Mouse (Mus musculus) urinary bladder, adult 18-20 months (tissue): ENCODE measurements around the gene Slco3a1.

Experiments used
- DNase-seq, 2 experiments: peaks; one replicate each; pipeline ENCODE4 v3.0.0; 2022; ENCODE audit warnings: low spot score in 2 of 2, mixed read lengths in 2 of 2

Gene Slco3a1

DNA sequence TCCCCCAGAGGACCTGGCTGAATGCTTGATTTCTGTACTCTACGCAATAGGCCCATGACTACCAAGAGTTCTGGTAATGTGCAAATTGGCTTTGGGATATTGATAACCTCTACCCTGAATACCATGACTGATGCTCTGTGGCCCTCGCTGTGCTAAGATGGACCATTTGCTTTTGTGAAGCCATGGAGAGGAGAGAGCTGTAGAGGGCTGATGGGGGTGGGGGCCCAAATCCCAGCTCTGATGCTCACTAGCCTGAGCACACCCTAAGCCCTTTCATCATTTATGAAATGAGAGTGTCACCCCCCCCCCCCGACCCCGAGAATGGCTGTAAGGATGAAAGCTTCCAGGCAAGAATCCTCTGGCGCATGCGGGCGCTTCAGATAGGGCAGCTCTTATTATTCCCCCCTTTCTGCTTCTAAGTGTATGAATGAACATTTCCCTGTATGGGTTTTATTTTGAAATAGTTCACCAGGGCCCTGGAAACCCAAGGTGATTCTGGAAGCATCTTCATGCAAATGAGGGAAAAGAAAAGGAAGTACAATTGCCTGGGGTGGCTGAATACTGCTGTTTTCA lies 206.2 kb downstream of the Slco3a1 start:
- no peak for DNase-seq

DNA sequence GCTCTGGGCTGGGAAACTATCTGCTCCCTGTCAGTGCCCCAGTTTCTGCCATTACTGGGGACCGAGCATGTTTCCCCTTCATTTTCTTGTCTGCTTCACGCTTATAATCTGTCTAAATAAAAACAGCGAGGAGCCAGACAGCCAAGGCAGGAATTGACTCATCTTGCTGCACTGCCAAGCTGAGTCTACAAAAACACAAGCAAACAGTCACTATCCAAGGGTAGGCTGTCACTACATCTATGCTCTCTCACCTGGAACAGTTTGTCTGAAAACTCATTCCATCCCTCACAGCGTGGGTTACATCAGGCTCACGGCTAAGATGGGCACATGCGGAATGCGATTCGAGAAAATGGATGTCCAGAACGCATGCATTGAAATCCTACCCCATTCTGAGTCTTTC lies 207.6 kb downstream of the Slco3a1 start:
- no peak for DNase-seq

- DNase-seq: no peak
These were observed 208.1 kb downstream of the Slco3a1 start for GRCm38 (mm10) chr7:74346451-74346850.

- DNase-seq: no peak
These were observed 213.3 kb downstream of the Slco3a1 start for GRCm38 (mm10) chr7:74341149-74341805.

DNA sequence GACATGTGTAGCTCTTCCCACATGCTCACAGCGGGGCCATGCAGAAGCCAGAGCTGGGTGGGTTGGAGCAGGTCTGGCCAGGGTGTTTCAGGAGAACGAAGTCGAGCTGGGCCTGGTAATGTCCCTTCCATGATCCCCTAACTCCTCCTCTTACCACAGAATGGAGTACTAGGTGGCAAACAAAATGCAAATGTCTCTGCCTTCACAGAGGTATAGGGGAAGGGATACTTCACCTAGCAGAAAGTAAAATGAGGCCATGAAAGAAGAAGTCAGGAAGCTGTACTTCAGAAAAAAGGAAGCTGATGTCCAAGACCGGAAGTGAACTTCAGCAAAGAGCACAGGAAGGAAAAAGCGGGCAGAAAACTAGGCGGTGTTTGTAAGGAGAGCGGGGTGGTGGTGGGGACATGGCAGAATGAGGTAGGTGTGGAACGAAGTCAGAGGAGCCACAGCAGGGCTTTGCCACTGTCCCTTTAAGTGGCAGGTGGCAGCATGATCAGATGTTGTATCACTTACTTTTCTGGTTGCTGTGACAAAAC lies 214.1 kb downstream of the Slco3a1 start:
- DNase-seq: no peak

- no peak for DNase-seq
These were observed 216.7 kb downstream of the Slco3a1 start for GRCm38 (mm10) chr7:74337677-74338420.

DNA sequence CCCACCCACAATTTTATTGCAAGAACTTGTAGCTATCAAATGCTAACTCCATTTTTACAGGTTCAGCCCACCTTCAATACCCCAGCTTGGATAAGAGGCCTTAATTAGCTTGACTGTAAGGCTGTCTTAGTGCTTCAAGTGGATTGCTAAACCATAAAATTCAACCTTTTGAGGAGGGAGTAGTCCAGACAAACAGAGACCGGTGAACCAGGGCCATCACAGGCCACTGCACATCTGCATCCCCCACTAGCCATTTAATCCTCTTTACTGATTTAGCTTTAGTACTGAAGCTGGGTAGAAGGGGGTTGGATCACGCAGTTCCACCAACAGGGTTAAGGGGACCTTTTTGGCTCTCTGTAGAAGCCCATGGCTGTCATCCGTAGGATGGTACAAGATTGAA lies 222.3 kb downstream of the Slco3a1 start:
- DNase-seq: no peak

DNA sequence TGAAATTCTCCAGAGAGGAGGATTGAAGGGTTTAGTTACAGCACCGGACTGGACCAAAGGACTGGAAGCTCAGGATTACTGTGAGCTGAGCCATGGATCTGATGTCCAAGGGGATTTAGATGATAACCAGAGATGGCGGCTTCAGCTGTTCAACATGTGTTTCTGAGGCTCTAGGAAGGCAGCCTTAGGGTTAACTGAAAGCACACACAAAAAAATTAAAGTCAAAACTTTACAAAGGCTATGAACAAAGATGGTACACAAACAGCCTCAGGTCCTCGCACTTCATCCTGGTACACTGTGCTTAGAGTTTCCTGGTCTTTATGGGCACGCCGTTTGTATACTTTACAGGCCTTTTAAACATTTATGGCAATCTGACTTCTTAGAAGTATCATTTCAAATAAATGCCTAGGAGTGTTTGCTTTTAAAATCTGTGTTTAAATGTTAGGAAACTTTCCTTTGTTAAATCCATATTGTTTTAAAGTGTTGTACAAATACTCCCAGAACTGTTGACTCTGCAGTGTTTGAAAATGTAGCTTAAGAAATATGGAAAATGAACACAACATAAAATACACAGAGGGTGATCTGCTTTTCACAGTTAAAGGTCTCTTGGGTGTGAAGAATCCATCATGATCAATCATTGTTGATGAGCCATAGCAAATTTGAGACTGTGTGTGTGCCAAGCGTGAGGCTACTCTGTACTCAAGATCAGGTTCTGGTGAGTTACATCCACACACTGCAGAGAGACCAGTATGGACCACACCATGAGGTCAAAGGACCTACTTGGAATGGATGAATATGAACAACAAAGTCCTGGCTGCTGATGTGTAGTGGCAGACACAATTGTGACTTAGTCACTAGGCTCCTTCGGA lies 223.5 kb downstream of the Slco3a1 start:
- no peak for DNase-seq

DNA sequence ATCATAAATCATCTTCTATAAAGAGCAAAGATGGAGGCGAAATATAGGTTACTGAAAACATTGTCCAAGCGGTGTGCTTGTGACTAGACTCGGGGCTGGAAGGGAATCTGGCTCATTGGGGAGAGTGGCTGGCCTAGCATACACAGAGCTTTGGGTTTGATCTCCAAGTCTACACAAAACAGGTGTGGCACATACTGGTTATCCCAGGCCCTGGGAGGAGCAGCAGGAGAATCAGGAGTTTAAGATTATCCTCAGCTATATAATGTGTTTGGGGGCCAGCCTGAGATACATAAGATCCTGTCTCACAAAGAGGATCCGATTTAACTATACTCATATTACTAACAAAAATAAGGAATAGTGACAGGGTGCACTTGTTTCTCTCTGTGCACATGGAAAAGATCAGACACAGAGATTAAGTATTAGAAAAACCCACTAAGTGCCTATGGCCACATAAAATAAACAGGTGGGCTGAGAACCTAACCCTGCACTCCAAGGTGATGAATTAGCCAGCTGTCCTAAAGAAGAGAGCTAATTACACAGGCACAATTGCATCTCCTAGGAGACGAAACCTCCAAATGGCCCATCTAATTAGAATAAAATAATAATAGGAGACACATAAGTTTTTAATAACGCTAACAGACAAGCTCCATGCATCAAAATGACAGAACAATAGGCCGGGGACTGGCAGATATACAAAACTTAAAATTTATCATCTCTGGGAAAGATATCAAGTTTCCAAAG lies 224.3 kb downstream of the Slco3a1 start:
- no peak for DNase-seq

- no peak for DNase-seq
These were observed 225.6 kb downstream of the Slco3a1 start for GRCm38 (mm10) chr7:74329004-74329403.

DNA sequence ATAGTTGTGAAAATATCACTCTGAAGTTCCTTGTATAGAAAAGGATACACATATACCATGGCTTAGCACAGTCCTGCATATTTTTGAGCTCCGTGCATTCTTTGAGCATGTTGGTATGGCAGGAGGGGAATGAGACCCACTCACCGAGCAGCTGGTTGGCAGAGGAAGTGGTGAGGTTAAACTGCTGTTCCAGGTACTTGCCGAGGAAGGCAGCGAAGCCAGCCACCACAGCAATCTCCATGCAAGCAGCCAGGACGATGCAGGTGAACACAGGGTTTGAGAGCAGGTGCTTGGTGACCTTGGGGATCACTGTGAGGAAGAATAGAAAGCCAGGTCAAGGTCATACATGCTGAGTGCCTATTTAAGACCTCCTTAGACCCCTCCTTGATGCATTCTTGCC lies 226.9 kb downstream of the Slco3a1 start:
- DNase-seq: no peak

GRCm38 (mm10) chr7:74325052-74325451 lies 229.5 kb downstream of the Slco3a1 start:
- no peak for DNase-seq

DNA sequence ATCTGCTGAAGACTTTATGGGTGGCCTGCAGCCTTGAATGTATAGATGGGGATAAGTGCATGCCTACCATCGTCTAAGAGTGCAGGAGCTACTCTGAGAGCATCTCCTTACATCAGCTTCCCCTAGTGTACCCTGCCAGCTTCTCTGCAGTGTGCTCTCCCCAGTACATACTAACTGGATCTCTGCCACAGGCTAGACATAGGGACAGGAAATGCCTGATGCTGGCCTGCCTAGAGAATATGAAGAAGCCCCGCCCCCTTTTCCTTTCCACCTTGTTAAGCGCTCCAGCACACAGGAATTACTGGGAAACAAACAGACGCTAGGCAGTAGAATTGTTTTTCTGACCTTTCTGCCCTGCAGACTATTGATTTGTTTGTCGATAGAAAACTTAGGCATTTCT lies 230.9 kb downstream of the Slco3a1 start:
- no peak for DNase-seq

GRCm38 (mm10) chr7:74323194-74323593 lies 231.4 kb downstream of the Slco3a1 start:
- DNase-seq: no peak

- DNase-seq: no peak
These were observed 233.9 kb downstream of the Slco3a1 start for GRCm38 (mm10) chr7:74320635-74321034.

GRCm38 (mm10) chr7:74315836-74316435 lies 238.6 kb downstream of the Slco3a1 start:
- no peak for DNase-seq

GRCm38 (mm10) chr7:74314276-74314675 lies 240.3 kb downstream of the Slco3a1 start:
- no peak for DNase-seq

GRCm38 (mm10) chr7:74313279-74314105 lies 241.1 kb downstream of the Slco3a1 start:
- DNase-seq: no peak

GRCm38 (mm10) chr7:74311536-74311935 lies 243.0 kb downstream of the Slco3a1 start:
- DNase-seq: no peak
